Mouse (Mus musculus): Measurements from ENCODE around the gene Vsig2. TPM values are rescaled to one million over a fixed set of nuclear protein-coding genes. Genes with fewer than 3 reads are reported as not detected.

The Vsig2 gene
- polyA plus RNA-seq, 1 experiment from 2014 or later: 0.85 TPM

- Histone ChIP-seq H3K9me3 (ENCODE audit: control insufficient read depth, low read length) (no peaks in the 10 kb centered on the region), H3K4me3 (ENCODE audit: low read depth, low read length) (no peak overlapping the region; the same call in 1 of the 2 replicates), H3K4me1 (replicated peaks; ENCODE audit: control insufficient read depth, insufficient read depth, low read length) (0 out of 2 replicates have a peak, but pooled peaks cover 4% of the 10 kb centered on the region), H3K27me3 (ENCODE audit: control insufficient read depth, insufficient read depth, low read length) (peaks cover 32% of the 10 kb centered on the region), H3K4me2 (replicated peaks; ENCODE audit: low read depth, low read length) (peak overlapping the region; percentile 36), H3K27ac (ENCODE audit: low read depth, low read length) (no peak overlapping the region), H3K36me3 (ENCODE audit: control insufficient read depth, insufficient read depth, low read length) (no peaks in the 10 kb centered on the region), H3K9ac (ENCODE audit: low read depth, low read length) (no peak overlapping the region)
- DNase-seq (ENCODE audit: low spot score) (no peak), ATAC-seq (ENCODE audit: low FRiP score) (no peak)
- 25% methylated on average over 12 of the region's 12 CpGs for WGBS
Measured at GRCm38 (mm10) chr9:37543869-37544440, 4.9 kb downstream of the Vsig2 start.

- peak overlapping the region; percentile 36 for H3K4me2 ChIP-seq (replicated peaks; ENCODE audit: low read depth, low read length)
- no peaks in the 10 kb centered on the region for H3K9me3 ChIP-seq (ENCODE audit: control insufficient read depth, low read length)
- DNase-seq (ENCODE audit: low spot score) (peak; percentile 77), ATAC-seq (ENCODE audit: low FRiP score) (peak; percentile 68)
- 0 out of 2 replicates have a peak, but pooled peaks cover 4% of the 10 kb centered on the region for H3K4me1 ChIP-seq (replicated peaks; ENCODE audit: control insufficient read depth, insufficient read depth, low read length)
- H3K9ac ChIP-seq (ENCODE audit: low read depth, low read length): no peak overlapping the region
- no peak overlapping the region for H3K27ac ChIP-seq (ENCODE audit: low read depth, low read length)
- WGBS: under 1% methylated on average over 29 of the region's 29 CpGs
- no peaks in the 10 kb centered on the region for H3K36me3 ChIP-seq (ENCODE audit: control insufficient read depth, insufficient read depth, low read length)
- peak overlapping the region; percentile 16 for H3K4me3 ChIP-seq (ENCODE audit: low read depth, low read length)
- peaks cover 35% of the 10 kb centered on the region for H3K27me3 ChIP-seq (ENCODE audit: control insufficient read depth, insufficient read depth, low read length)
Measured at GRCm38 (mm10) chr9:37544447-37545165, 5.6 kb downstream of the Vsig2 start.

- Histone ChIP-seq H3K4me1 (replicated peaks; ENCODE audit: control insufficient read depth, insufficient read depth, low read length) (0 out of 2 replicates have a peak, but pooled peaks cover 4% of the 10 kb centered on the region), H3K27ac (ENCODE audit: low read depth, low read length) (no peak overlapping the region), H3K9me3 (ENCODE audit: control insufficient read depth, low read length) (no peaks in the 10 kb centered on the region), H3K4me3 (ENCODE audit: low read depth, low read length) (peak overlapping the region; percentile 16; the same call in 1 of the 2 replicates), H3K4me2 (replicated peaks; ENCODE audit: low read depth, low read length) (peak overlapping the region; percentile 36), H3K36me3 (ENCODE audit: control insufficient read depth, insufficient read depth, low read length) (no peaks in the 10 kb centered on the region), H3K9ac (ENCODE audit: low read depth, low read length) (no peak overlapping the region), H3K27me3 (ENCODE audit: control insufficient read depth, insufficient read depth, low read length) (peaks cover 39% of the 10 kb centered on the region)
- ATAC-seq (ENCODE audit: low FRiP score): peak; percentile 53
- 8% methylated on average over 15 of the region's 17 CpGs for WGBS
- DNase-seq (ENCODE audit: low spot score): no peak
Measured at GRCm38 (mm10) chr9:37545166-37545610, 6.1 kb downstream of the Vsig2 start.

GRCm38 (mm10) chr9:37545847-37546452, 6.9 kb downstream of the Vsig2 start:
- H3K4me2 ChIP-seq (replicated peaks; ENCODE audit: low read depth, low read length): no peak overlapping the region
- 6% methylated on average over 27 of the region's 27 CpGs for WGBS

GRCm38 (mm10) chr9:37546889-37547288, 7.8 kb downstream of the Vsig2 start:
- no peak for DNase-seq (ENCODE audit: low spot score)
- H3K9ac ChIP-seq (ENCODE audit: low read depth, low read length): no peak overlapping the region
- H3K36me3 ChIP-seq (ENCODE audit: control insufficient read depth, insufficient read depth, low read length): no peaks in the 10 kb centered on the region
- ATAC-seq (ENCODE audit: low FRiP score): no peak
- WGBS: 76% methylated on average over 1 of the region's 1 CpGs
- H3K27me3 ChIP-seq (ENCODE audit: control insufficient read depth, insufficient read depth, low read length): peaks cover 48% of the 10 kb centered on the region
- H3K4me1 ChIP-seq (replicated peaks; ENCODE audit: control insufficient read depth, insufficient read depth, low read length): peaks cover 4% of the 10 kb centered on the region; the same call in 1 of the 2 replicates
- no peaks in the 10 kb centered on the region for H3K9me3 ChIP-seq (ENCODE audit: control insufficient read depth, low read length)
- H3K4me2 ChIP-seq (replicated peaks; ENCODE audit: low read depth, low read length): no peak overlapping the region
- H3K27ac ChIP-seq (ENCODE audit: low read depth, low read length): no peak overlapping the region
- H3K4me3 ChIP-seq (ENCODE audit: low read depth, low read length): no peak overlapping the region

More at GRCm38 (mm10) chr9:37545847-37546452, 6.9 kb downstream of the Vsig2 start:
- DNase-seq (ENCODE audit: low spot score) (no peak), ATAC-seq (ENCODE audit: low FRiP score) (no peak)
- H3K27ac ChIP-seq (ENCODE audit: low read depth, low read length): no peak overlapping the region
- no peak overlapping the region for H3K9ac ChIP-seq (ENCODE audit: low read depth, low read length)
- no peak overlapping the region; the same call in 1 of the 2 replicates for H3K4me3 ChIP-seq (ENCODE audit: low read depth, low read length)
- peaks cover 44% of the 10 kb centered on the region for H3K27me3 ChIP-seq (ENCODE audit: control insufficient read depth, insufficient read depth, low read length)
- no peaks in the 10 kb centered on the region for H3K36me3 ChIP-seq (ENCODE audit: control insufficient read depth, insufficient read depth, low read length)
- no peaks in the 10 kb centered on the region for H3K9me3 ChIP-seq (ENCODE audit: control insufficient read depth, low read length)
- 0 out of 2 replicates have a peak, but pooled peaks cover 4% of the 10 kb centered on the region for H3K4me1 ChIP-seq (replicated peaks; ENCODE audit: control insufficient read depth, insufficient read depth, low read length)

GRCm38 (mm10) chr9:37550435-37550834, 11.4 kb downstream of the Vsig2 start:
- Histone ChIP-seq H3K4me1 (replicated peaks; ENCODE audit: control insufficient read depth, insufficient read depth, low read length) (peaks cover 6% of the 10 kb centered on the region), H3K27ac (ENCODE audit: low read depth, low read length) (no peak overlapping the region), H3K9ac (ENCODE audit: low read depth, low read length) (no peak overlapping the region), H3K36me3 (ENCODE audit: control insufficient read depth, insufficient read depth, low read length) (no peaks in the 10 kb centered on the region), H3K4me3 (ENCODE audit: low read depth, low read length) (no peak overlapping the region), H3K27me3 (ENCODE audit: control insufficient read depth, insufficient read depth, low read length) (peaks cover 53% of the 10 kb centered on the region), H3K9me3 (ENCODE audit: control insufficient read depth, low read length) (no peaks in the 10 kb centered on the region), H3K4me2 (replicated peaks; ENCODE audit: low read depth, low read length) (no peak overlapping the region)
- ATAC-seq (ENCODE audit: low FRiP score) (no peak), DNase-seq (ENCODE audit: low spot score) (no peak)
- 57% methylated on average over 1 of the region's 1 CpGs for WGBS

- H3K4me1 ChIP-seq (replicated peaks; ENCODE audit: control insufficient read depth, insufficient read depth, low read length): peaks cover 4% of the 10 kb centered on the region
- ATAC-seq (ENCODE audit: low FRiP score) (no peak; the same call in 1 of the 2 replicates), DNase-seq (ENCODE audit: low spot score) (peak; percentile 41)
- no peaks in the 10 kb centered on the region for H3K36me3 ChIP-seq (ENCODE audit: control insufficient read depth, insufficient read depth, low read length)
- no peaks in the 10 kb centered on the region for H3K9me3 ChIP-seq (ENCODE audit: control insufficient read depth, low read length)
- peak overlapping the region; percentile 84 for H3K4me2 ChIP-seq (replicated peaks; ENCODE audit: low read depth, low read length)
- peak overlapping the region; percentile 42 for H3K9ac ChIP-seq (ENCODE audit: low read depth, low read length)
- no peak overlapping the region for H3K27ac ChIP-seq (ENCODE audit: low read depth, low read length)
- H3K27me3 ChIP-seq (ENCODE audit: control insufficient read depth, insufficient read depth, low read length): peaks cover 41% of the 10 kb centered on the region
- 3% methylated on average over 23 of the region's 23 CpGs for whole genome bisulfite sequencing
- H3K4me3 ChIP-seq (ENCODE audit: low read depth, low read length): peak overlapping the region; percentile 37
Measured at GRCm38 (mm10) chr9:37551751-37552531, 12.9 kb downstream of the Vsig2 start.

Measured in hindbrain, embryonic 11.5 days (tissue).